Mouse (Mus musculus) liver, embryonic 12.5 days (tissue): Measurements from ENCODE around the gene Tmem8. TPM values are rescaled to one million over a fixed set of nuclear protein-coding genes. Genes with fewer than 3 reads are reported as not detected.

Source experiments
- ATAC-seq: fragments of 200-750 bp; cut with Nextera tagmentation; 2 replicates; pipeline ENCODE4 v1.8.0; 2017; ENCODE audit warnings: moderate number of reproducible peaks, mild to moderate bottlenecking, moderate library complexity
- H3K27ac ChIP-seq: fragments of 300-500 bp; sonication (generic); 2 replicates; pipeline ENCODE4 v1.5.1; 2016; ENCODE audit warnings: mild to moderate bottlenecking
- H3K27me3 ChIP-seq: fragments of 300-500 bp; sonication (generic); replicated peaks from 2 replicates; pipeline ENCODE4 v1.6.1; 2016; ENCODE audit warnings: mild to moderate bottlenecking, moderate library complexity
- H3K36me3 ChIP-seq: fragments of 300-500 bp; sonication (generic); 2 replicates; pipeline ENCODE4 v1.6.1; 2016; ENCODE audit warnings: mild to moderate bottlenecking, moderate library complexity
- H3K4me1 ChIP-seq: fragments of 300-500 bp; sonication (generic); 2 replicates; pipeline ENCODE4 v1.6.1; 2016
- H3K4me2 ChIP-seq: fragments of 300-500 bp; sonication (generic); 2 replicates; pipeline ENCODE4 v1.6.1; 2016; ENCODE audit warnings: mild to moderate bottlenecking, moderate library complexity
- H3K4me3 ChIP-seq: fragments of 300-500 bp; sonication (generic); 2 replicates; pipeline ENCODE4 v1.5.1; 2016; ENCODE audit warnings: mild to moderate bottlenecking, moderate library complexity
- H3K9ac ChIP-seq: fragments of 300-500 bp; sonication (generic); 2 replicates; pipeline ENCODE4 v1.6.1; 2016; ENCODE audit warnings: mild to moderate bottlenecking, moderate library complexity
- H3K9me3 ChIP-seq: fragments of 300-500 bp; sonication (generic); replicated peaks from 2 replicates; pipeline ENCODE4 v1.6.1; 2016; ENCODE audit warnings: mild to moderate bottlenecking, moderate library complexity
- WGBS: fragments of 180-500 bp; shearing (Covaris S2); methylation state at CpG from one replicate; pipeline ENCODE4 v1.1.7; 2016; ENCODE audit not compliant: insufficient replicate concordance; 5-methylcytosine and 5-hydroxymethylcytosine counted together
- polyA plus RNA-seq: library from polyadenylated mRNA; unstranded; fragments of >200 nt; fragmentation: Nextera tagmentation; extraction: Ambion mirVana; gene quantifications from 2 replicates; pipeline ENCODE4 v1.2.1, GENCODE M21; 2016

Gene Tmem8
- 1.9 and 2.2 TPM in 2 replicates for polyA plus RNA-seq

DNA sequence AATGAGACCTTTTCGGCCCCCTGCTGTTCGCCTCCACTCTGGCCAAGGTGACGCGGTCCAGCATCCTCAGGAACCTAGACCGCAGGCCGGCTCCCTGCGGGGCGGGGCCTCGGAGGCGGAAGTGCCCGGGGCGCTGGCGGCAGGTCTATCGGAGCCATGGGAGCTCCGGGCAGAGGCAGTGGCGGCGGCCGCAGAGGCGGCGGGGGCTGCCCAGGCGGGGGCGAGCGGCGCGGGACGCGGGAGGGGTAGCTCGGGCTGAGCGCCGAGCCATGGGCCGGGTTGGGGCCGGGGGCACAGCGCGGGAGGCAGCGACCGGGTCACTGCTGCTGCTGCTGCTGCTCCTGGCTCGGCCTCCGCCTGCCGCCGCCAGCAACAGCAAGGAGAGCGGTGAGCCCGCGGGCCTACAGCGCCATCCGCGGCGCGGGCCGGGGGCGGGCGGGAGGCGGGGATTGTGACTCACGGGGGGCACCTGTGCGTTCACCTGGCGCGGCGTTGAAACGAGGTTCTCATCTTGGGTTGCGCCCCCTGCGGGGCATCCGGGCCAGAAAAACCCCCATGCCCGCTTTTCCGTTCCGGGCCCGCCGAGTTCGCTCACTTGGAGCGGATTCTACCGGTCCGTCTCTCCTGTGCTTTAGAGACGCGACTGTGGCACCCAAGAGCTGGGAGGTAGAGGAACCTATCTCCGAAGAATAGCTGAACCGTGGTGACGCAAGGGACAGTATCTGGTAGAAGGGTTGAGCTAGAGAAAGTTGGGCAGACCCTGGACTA lies at the start of gene Tmem8:
Gene Tmem8 (plus strand): TSS at position 119 of the 768 bp plus-strand sequence.
- Histone ChIP-seq H3K27me3 (peaks cover 91% of the 10 kb centered on the region), H3K4me1 (peaks cover 22% of the 10 kb centered on the region), H3K36me3 (no peaks in the 10 kb centered on the region), H3K9ac (peak within 1 kb of the TSS; percentile 80), H3K4me3 (peak within 1 kb of the TSS; percentile 73), H3K9me3 (no peaks in the 10 kb centered on the region), H3K4me2 (peak within 1 kb of the TSS; percentile 95), H3K27ac (no peak within 1 kb of the TSS)
- peak; percentile 74 for ATAC-seq
- WGBS: 1% methylated on average over 75 of the region's 75 CpGs

DNA sequence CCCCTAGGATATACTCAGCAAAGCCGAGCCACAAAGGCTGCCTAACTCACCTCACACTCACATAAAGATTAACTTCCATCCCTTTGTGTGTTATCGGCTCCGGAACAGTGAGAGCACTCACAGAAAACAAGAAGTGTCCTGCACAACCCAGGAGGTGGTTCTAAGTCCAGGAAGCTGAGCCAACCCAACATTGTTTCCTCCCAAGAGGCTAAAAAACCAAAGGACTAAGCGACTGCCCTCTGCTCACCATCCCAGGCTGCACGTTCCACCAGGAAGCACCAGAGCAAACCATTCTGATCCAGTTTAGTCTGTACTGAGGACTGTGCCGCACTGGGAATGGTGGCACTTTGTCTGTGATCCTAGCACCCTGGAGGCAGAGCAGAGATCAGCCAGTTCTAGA lies 48.2 kb upstream of the Tmem8 start:
- peaks cover 48% of the 10 kb centered on the region for H3K27me3 ChIP-seq
- no peak for ATAC-seq
- no peak overlapping the region for H3K4me2 ChIP-seq
- no peak overlapping the region for H3K9ac ChIP-seq
- H3K36me3 ChIP-seq: no peaks in the 10 kb centered on the region
- no peak overlapping the region for H3K4me3 ChIP-seq
- H3K27ac ChIP-seq: no peak overlapping the region
- H3K4me1 ChIP-seq: peaks cover 32% of the 10 kb centered on the region
- 29% methylated on average over 6 of the region's 6 CpGs for WGBS
- no peaks in the 10 kb centered on the region for H3K9me3 ChIP-seq

DNA sequence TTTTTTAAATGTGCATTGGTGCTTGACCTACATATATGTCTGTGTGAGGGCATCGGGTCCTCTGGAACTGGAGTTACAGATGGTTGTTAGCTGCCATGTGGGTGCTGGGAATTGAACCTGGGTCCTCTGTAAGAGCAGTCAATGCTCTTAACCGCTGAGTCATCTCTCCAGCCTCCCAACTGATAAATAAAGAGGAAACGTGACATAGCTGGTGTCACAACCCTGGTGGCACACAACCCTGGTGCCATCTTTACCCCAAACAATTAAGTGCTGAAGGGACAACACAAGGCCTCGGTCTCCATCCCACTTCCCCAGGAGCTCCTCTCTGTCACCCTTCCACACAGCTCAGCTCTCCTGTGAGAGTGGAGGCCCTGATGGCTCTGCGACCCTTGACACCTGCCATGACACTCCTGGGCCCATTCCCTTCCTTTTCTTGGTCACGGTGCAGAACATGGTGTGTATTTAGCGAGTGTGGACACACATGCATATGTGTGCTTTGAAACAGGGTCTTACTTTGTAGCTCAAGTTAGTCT lies 46.5 kb upstream of the Tmem8 start:
- no peak overlapping the region for H3K4me3 ChIP-seq

DNA sequence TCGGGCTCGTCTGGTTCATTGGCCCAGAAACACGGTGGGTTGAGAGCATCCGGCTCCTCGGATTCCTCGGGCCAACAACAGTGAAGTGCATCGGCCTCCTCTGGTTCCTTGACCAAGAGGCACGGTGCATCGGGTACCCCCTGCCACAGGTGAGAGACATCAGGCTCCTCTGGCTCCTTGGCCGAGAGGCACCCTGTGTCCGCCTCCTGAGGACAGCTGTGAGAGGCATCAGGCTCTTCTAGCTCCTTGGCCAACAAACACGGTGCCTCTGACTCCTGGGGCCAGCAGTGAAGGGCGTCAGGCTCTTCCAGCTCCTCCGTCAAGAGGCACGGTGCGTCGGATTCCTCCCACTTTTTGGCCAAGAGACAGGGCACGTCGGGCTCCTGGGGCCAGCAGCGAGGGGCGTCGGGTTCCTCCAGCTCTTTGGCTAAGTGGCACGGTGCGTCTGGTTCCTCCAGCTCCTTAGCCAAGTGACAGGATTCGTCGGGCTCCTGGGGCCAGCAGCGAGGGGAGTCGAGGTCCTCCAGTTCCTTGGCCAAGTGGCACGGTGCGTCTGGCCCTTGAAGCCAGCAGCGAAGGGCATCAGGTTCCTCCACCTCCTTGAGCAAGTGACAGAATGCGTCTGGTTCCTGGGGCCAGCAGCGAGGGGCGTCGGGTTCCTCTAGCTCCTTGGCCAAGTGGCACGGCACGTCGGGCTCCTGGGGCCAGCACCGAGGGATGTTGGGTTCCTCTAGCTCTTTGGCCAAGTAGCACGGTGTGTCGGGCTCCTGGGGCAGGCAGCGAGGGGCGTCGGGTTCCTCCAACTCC lies 44.9 kb upstream of the Tmem8 start:
- Histone ChIP-seq H3K4me2 (peak overlapping the region; percentile 96), H3K4me1 (peaks cover 34% of the 10 kb centered on the region), H3K27ac (no peak overlapping the region), H3K36me3 (no peaks in the 10 kb centered on the region), H3K27me3 (peaks cover 77% of the 10 kb centered on the region), H3K4me3 (peak overlapping the region; percentile 74), H3K9ac (peak overlapping the region; percentile 66), H3K9me3 (no peaks in the 10 kb centered on the region)
- no peak for ATAC-seq
- 4% methylated on average over 44 of the region's 44 CpGs for WGBS

More for the DNA sequence above, 46.5 kb upstream of the Tmem8 start:
- 71% methylated on average over 7 of the region's 7 CpGs for WGBS
- no peak overlapping the region for H3K9ac ChIP-seq
- H3K27ac ChIP-seq: no peak overlapping the region
- peaks cover 63% of the 10 kb centered on the region for H3K27me3 ChIP-seq
- no peak overlapping the region for H3K4me2 ChIP-seq
- ATAC-seq: no peak
- no peaks in the 10 kb centered on the region for H3K9me3 ChIP-seq
- peaks cover 34% of the 10 kb centered on the region for H3K4me1 ChIP-seq
- no peaks in the 10 kb centered on the region for H3K36me3 ChIP-seq

DNA sequence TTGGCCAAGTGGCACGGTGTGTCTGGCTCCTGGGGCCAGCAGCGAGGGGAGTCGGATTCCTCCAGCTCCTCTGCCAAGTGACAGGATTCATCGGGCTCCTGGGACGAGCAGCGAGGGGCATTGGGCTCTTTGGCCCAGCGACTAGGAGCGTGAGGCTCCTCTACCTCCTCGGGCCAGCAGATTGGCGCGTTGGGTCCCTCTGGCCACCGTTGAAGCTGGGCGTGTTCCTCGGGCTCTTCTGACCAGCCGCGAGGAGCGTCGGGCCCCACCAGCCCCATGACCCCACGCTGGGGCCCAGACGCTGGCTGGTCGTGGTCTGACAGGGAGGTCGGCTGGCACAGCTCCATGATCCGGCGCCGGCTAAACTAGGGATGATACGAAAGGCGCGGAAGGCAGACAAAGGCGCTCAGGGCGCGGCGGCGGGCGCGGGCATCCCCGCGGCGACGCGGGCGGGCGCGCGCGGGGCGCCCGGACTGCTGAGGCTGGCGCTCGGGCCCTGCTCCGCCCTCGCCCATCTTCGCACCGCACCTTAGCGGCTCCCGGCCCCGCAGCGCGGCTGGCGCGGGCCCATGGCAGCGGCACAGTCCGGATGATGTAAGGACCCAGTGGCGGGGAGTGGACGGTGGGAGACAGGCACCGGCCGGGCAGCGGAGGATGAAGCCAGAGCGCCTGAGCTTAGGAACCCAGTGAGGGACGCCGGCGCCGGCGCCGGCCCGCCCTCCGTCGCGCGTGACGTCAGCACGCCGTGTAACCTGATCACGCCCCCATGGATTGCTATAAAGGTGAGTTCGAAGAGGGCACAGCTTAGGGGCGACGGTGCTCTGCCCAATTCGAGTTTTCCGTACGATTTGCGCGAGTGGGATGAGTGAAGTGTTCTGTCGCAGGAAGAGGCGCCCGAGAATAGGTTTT lies 44.0 kb upstream of the Tmem8 start, which contains the start of gene Rab11fip3:
Gene Rab11fip3 (minus strand): TSS at position 725 of the 909 bp plus-strand sequence.
- Histone ChIP-seq H3K9ac (peak within 1 kb of the TSS; percentile 66), H3K36me3 (no peaks in the 10 kb centered on the region), H3K4me3 (peak within 1 kb of the TSS; percentile 74), H3K4me2 (peak within 1 kb of the TSS; percentile 96), H3K27me3 (peaks cover 80% of the 10 kb centered on the region), H3K4me1 (peaks cover 34% of the 10 kb centered on the region), H3K9me3 (no peaks in the 10 kb centered on the region), H3K27ac (0 out of 2 replicates have a peak within 1 kb of the TSS, but pooled peaks have one; percentile 2)
- WGBS: 1% methylated on average over 94 of the region's 94 CpGs
- ATAC-seq: peak; percentile 88

DNA sequence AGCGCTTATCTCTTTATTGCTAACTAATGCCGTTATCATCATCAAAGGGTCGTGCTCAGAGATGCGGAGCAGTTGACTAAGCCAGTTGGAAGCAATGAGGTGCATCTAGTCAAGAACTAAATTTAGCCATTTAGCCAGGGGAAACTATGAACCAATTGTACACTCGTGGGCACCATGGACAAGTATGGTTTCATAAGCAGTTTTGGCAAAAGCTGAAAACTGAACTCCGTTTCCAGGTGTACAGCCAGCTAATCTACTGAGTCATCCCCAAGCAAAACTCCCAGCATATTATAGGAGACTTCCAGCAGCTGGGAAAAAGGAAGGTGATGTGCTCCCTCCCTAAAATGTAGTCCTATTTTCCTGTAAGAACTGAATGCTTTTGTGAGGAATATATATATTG lies 43.0 kb upstream of the Tmem8 start:
- no peak overlapping the region for H3K9ac ChIP-seq
- no peak overlapping the region for H3K27ac ChIP-seq
- peak overlapping the region; percentile 96 for H3K4me2 ChIP-seq
- H3K4me3 ChIP-seq: peak overlapping the region; percentile 74
- no peak for ATAC-seq
- 25% methylated on average over 6 of the region's 6 CpGs for WGBS
- H3K9me3 ChIP-seq: no peaks in the 10 kb centered on the region
- H3K36me3 ChIP-seq: no peaks in the 10 kb centered on the region
- H3K4me1 ChIP-seq: peaks cover 31% of the 10 kb centered on the region
- H3K27me3 ChIP-seq: peaks cover 84% of the 10 kb centered on the region

DNA sequence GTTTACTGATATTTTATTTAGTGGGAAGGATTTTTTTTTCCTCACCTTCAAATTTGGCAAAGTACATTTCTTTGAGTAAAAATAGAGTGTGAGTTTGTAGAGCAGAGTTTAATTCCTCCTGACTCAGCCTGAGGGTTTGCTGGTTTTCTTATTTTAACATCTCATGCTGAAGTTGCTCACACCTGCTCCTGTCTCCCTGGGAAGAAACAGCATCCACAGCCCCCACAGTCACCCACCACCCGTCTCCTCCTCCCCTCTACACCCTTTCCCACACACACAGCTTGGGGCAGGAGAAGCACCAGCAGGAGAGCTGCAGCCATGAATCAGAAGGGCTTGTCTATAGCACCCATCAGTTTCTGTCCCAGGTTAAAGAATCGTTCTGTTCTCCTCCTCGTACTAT lies 37.9 kb upstream of the Tmem8 start:
- H3K27ac ChIP-seq: no peak overlapping the region
- 59% methylated on average over 3 of the region's 3 CpGs for WGBS
- no peaks in the 10 kb centered on the region for H3K4me1 ChIP-seq
- no peak overlapping the region for H3K4me3 ChIP-seq
- H3K27me3 ChIP-seq: peaks cover 46% of the 10 kb centered on the region
- H3K4me2 ChIP-seq: no peak overlapping the region
- no peaks in the 10 kb centered on the region for H3K9me3 ChIP-seq
- no peak overlapping the region for H3K9ac ChIP-seq
- no peaks in the 10 kb centered on the region for H3K36me3 ChIP-seq
- no peak for ATAC-seq

DNA sequence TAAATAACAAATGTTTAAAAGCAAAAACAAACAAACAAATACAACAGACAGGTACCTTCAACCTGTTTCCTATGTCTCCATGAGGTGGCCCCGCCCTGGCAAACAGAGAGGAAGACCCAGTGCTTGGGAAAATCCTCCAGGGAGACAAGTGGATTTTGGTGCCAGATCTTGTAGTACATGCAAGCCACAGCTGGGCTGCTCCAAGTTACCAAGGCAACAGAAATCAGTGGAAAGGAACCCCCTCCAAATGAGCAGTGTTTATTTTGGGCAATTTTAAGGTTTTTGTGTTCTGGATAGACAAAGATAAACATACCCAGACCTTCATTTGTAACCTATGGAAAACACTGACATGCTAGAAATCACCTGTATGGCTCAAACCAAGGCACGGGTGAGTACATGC lies 34.2 kb upstream of the Tmem8 start:
- no peak overlapping the region for H3K4me3 ChIP-seq
- no peak for ATAC-seq
- H3K27me3 ChIP-seq: peaks cover 17% of the 10 kb centered on the region
- no peaks in the 10 kb centered on the region for H3K9me3 ChIP-seq
- H3K36me3 ChIP-seq: no peaks in the 10 kb centered on the region
- 71% methylated on average over 2 of the region's 2 CpGs for WGBS
- H3K27ac ChIP-seq: no peak overlapping the region
- no peaks in the 10 kb centered on the region for H3K4me1 ChIP-seq
- H3K9ac ChIP-seq: no peak overlapping the region
- no peak overlapping the region for H3K4me2 ChIP-seq

DNA sequence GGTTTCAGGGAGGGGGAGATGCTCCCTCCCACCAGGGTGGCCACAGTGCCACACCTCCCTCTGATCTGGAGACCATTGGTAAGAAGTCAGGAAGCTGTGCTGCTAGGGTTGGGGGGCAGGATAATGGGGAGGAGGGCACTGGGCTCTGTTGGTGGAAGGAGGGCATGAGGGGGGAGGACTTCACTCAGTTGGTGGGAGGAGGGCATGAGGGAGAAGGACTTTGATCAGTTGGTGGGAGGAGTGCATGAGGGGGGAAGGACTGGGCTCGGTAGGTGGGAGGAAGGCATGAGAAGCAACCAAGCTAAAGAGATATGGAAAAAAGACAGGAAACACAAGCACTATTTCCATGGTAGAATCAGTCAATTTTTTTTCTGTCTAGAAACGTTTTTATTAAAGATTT lies 32.2 kb upstream of the Tmem8 start:
- Histone ChIP-seq H3K4me3 (no peak overlapping the region), H3K4me1 (no peaks in the 10 kb centered on the region), H3K27ac (no peak overlapping the region), H3K4me2 (no peak overlapping the region), H3K36me3 (0 out of 2 replicates have a peak, but pooled peaks cover under 1% of the 10 kb centered on the region), H3K27me3 (peaks cover 6% of the 10 kb centered on the region), H3K9ac (no peak overlapping the region), H3K9me3 (no peaks in the 10 kb centered on the region)
- no peak for ATAC-seq
- 16% methylated on average over 2 of the region's 2 CpGs for WGBS

DNA sequence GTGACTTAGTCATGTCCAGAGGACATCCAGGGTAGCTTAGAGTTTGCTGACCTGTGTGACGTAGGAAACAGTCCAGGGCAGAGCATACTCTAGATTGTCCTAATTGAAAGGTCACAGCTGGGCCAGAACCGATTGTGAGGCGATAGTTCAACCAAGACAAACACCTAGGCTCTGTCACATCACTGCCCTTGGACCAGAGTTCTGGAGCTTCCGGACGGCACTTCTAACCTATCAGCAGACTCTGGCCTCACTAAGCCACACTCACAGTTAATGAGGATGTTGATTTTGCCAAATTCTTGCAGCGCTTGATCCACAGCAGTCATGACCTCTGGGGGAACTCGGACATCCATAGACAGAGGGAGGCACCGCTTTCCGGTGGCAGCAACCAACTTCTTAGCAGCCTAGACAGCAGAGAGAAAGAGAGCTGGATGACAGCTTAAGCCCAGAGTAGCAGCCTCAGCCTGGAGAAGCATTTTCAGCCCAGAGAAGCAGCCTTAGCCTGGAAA lies 26.0 kb upstream of the Tmem8 start:
- H3K4me3 ChIP-seq: no peak overlapping the region
- H3K4me1 ChIP-seq: peaks cover 12% of the 10 kb centered on the region
- 79% methylated on average over 9 of the region's 9 CpGs for WGBS
- H3K4me2 ChIP-seq: no peak overlapping the region
- no peaks in the 10 kb centered on the region; the same call in 1 of the 2 replicates for H3K27me3 ChIP-seq
- peaks cover 13% of the 10 kb centered on the region for H3K36me3 ChIP-seq
- no peak for ATAC-seq
- no peak overlapping the region for H3K27ac ChIP-seq
- H3K9ac ChIP-seq: no peak overlapping the region
- no peaks in the 10 kb centered on the region for H3K9me3 ChIP-seq
